Mouse (Mus musculus): Measurements from ENCODE around the gene Lsmem1.
A peak's percentile ranks its signal among the peaks of the same experiment; 100 is the strongest.

The Lsmem1 gene

GRCm38 (mm10) chr12:40199302-40199701 lies at the start of gene Lsmem1:
TSS of gene Lsmem1 (minus strand) at chr12:40199490.
- no peak for DNase-seq

- DNase-seq: no peak
Measured at GRCm38 (mm10) chr12:40248454-40249180, 49.3 kb upstream of the Lsmem1 start, which contains the start of gene Ifrd1. TSS of gene Ifrd1 (minus strand) at chr12:40248504.

- peak in 1 of 2 experiments; percentile 17 for DNase-seq
Measured at GRCm38 (mm10) chr12:40247976-40248375, 48.7 kb upstream of the Lsmem1 start.

GRCm38 (mm10) chr12:40247384-40247783 lies 48.1 kb upstream of the Lsmem1 start:
- DNase-seq: no peak

- DNase-seq: no peak
Measured at GRCm38 (mm10) chr12:40245434-40245970, 46.2 kb upstream of the Lsmem1 start.

GRCm38 (mm10) chr12:40244926-40245325 lies 45.6 kb upstream of the Lsmem1 start:
- DNase-seq: no peak

- peak in 1 of 2 experiments; percentile 34 for DNase-seq
Measured at GRCm38 (mm10) chr12:40243821-40244221, 44.5 kb upstream of the Lsmem1 start.

- DNase-seq: no peak
Measured at GRCm38 (mm10) chr12:40243241-40243640, 44.0 kb upstream of the Lsmem1 start.

- no peak for DNase-seq
Measured at GRCm38 (mm10) chr12:40239161-40239560, 39.9 kb upstream of the Lsmem1 start.

GRCm38 (mm10) chr12:40232231-40232630 lies 32.9 kb upstream of the Lsmem1 start:
- no peak for DNase-seq

GRCm38 (mm10) chr12:40231632-40232031 lies 32.3 kb upstream of the Lsmem1 start:
- no peak for DNase-seq

- DNase-seq: no peak
Measured at GRCm38 (mm10) chr12:40224171-40224880, 25.0 kb upstream of the Lsmem1 start.

GRCm38 (mm10) chr12:40223676-40224075 lies 24.4 kb upstream of the Lsmem1 start:
- no peak for DNase-seq

GRCm38 (mm10) chr12:40223082-40223619 lies 23.9 kb upstream of the Lsmem1 start:
- DNase-seq: peak; percentile 99

GRCm38 (mm10) chr12:40222251-40223081 lies 23.2 kb upstream of the Lsmem1 start:
- peak; percentile 98 for DNase-seq

- DNase-seq: no peak
Measured at GRCm38 (mm10) chr12:40221611-40222010, 22.3 kb upstream of the Lsmem1 start.

- no peak for DNase-seq
Measured at GRCm38 (mm10) chr12:40220896-40221295, 21.6 kb upstream of the Lsmem1 start.

- peak; percentile 40 to 68 for DNase-seq
Measured at GRCm38 (mm10) chr12:40220001-40220570, 20.8 kb upstream of the Lsmem1 start.

GRCm38 (mm10) chr12:40218430-40218945 lies 19.2 kb upstream of the Lsmem1 start:
- DNase-seq: no peak

- DNase-seq: no peak
Measured at GRCm38 (mm10) chr12:40217776-40218175, 18.5 kb upstream of the Lsmem1 start.

- no peak for DNase-seq
Measured at GRCm38 (mm10) chr12:40214888-40215876, 15.9 kb upstream of the Lsmem1 start.

Measured in kidney, adult 8-10 months (tissue).